Mouse (Mus musculus): ENCODE measurements at regions not wholly inside any gene's neighbourhood (a gene's known extent, or its start where the extent isn't known, plus 50 kb on each side); places are given as distances from the start of the nearest gene placed in this dataset.

- DNase-seq: no peak
These were observed 149.5 kb upstream of the Frmd6 start for GRCm38 (mm10) chr12:70675846-70676245.

GRCm38 (mm10) chr12:70679701-70680425 is 145.5 kb upstream of the Frmd6 start:
- DNase-seq: no peak

- DNase-seq: no peak
These were observed 143.8 kb upstream of the Frmd6 start for GRCm38 (mm10) chr12:70681407-70681990.

- DNase-seq: no peak
These were observed 141.0 kb upstream of the Frmd6 start for GRCm38 (mm10) chr12:70684354-70684753.

- DNase-seq: no peak
These were observed 139.9 kb upstream of the Frmd6 start for GRCm38 (mm10) chr12:70685432-70685831.

- DNase-seq: no peak
These were observed 139.0 kb upstream of the Frmd6 start for GRCm38 (mm10) chr12:70686337-70686736.

- peak; percentile 22 for DNase-seq
These were observed 138.3 kb upstream of the Frmd6 start for GRCm38 (mm10) chr12:70686971-70687370.

- DNase-seq: no peak
These were observed 130.2 kb upstream of the Frmd6 start for GRCm38 (mm10) chr12:70695162-70695561.

GRCm38 (mm10) chr12:70696256-70696655 is 129.1 kb upstream of the Frmd6 start:
- no peak for DNase-seq

GRCm38 (mm10) chr12:70698466-70698865 is 126.8 kb upstream of the Frmd6 start:
- no peak for DNase-seq

- DNase-seq: no peak
These were observed 122.8 kb upstream of the Frmd6 start for GRCm38 (mm10) chr12:70702473-70702872.

- no peak for DNase-seq
These were observed 118.3 kb upstream of the Frmd6 start for GRCm38 (mm10) chr12:70706806-70707628.

GRCm38 (mm10) chr12:70707629-70708289 is 117.6 kb upstream of the Frmd6 start:
- no peak for DNase-seq

- DNase-seq: no peak
These were observed 117.0 kb upstream of the Frmd6 start for GRCm38 (mm10) chr12:70708290-70708668.

GRCm38 (mm10) chr12:70710311-70710710 is 115.0 kb upstream of the Frmd6 start:
- DNase-seq: no peak

GRCm38 (mm10) chr12:70711030-70711429 is 114.3 kb upstream of the Frmd6 start:
- DNase-seq: no peak

GRCm38 (mm10) chr12:70712322-70713024 is 112.8 kb upstream of the Frmd6 start:
- no peak for DNase-seq

- no peak for DNase-seq
These were observed 111.6 kb upstream of the Frmd6 start for GRCm38 (mm10) chr12:70713499-70714280.

- no peak for DNase-seq
These were observed 111.0 kb upstream of the Frmd6 start for GRCm38 (mm10) chr12:70714281-70714679.

- no peak for DNase-seq
These were observed 109.5 kb upstream of the Frmd6 start for GRCm38 (mm10) chr12:70715836-70716235.

GRCm38 (mm10) chr12:70718602-70719001 is 106.7 kb upstream of the Frmd6 start:
- no peak for DNase-seq

- DNase-seq: no peak
These were observed 106.1 kb upstream of the Frmd6 start for GRCm38 (mm10) chr12:70719255-70719654.
